Mouse (Mus musculus) C2C12 (cell line): Measurements from ENCODE around the gene Tsc2.
A peak's percentile ranks its signal among the peaks of the same experiment; 100 is the strongest.

Experiments used
- CTCF ChIP-seq: IDR thresholded peaks from one replicate; pipeline ENCODE4 v1.5.1; 2011; ENCODE audit not compliant: control insufficient read depth, insufficient read depth, insufficient read length
- MAX ChIP-seq: IDR thresholded peaks from one replicate; pipeline ENCODE4 v1.6.1; 2011; ENCODE audit warnings: mild to moderate bottlenecking, control low read depth
- MYOG ChIP-seq: IDR thresholded peaks from one replicate; pipeline ENCODE4 v1.6.1; 2011; ENCODE audit not compliant: control insufficient read depth, insufficient read length; ENCODE audit errors: extremely low read depth
- USF1 ChIP-seq: IDR thresholded peaks from one replicate; pipeline ENCODE4 v1.6.1; 2011; ENCODE audit warnings: low read depth, mild to moderate bottlenecking, control low read depth, moderate library complexity

GRCm38 (mm10) chr17:24632167-24632812, at the start of gene Tsc2, which contains the start of gene Nthl1:
- TF ChIP-seq MYOG (no peak), USF1 (no peak), CTCF (no peak), MAX (peak; percentile 39)
